Comparison of ENCODE assay signal across 9 mouse cellular contexts in genomic region chr12:71111331-71111730, GRCm38 (mm10). TPM values are rescaled to one million over a fixed set of nuclear protein-coding genes. Genes with fewer than 3 reads are reported as not detected.
A peak's percentile ranks its signal among the peaks of the same experiment; 100 is the strongest.
DNase-seq lines count a peak whose midpoint lies in the region; ATAC-seq lines count a peak whose summit lies in the region.
"Had no signal": no experiment of that assay in that cellular context is flagged by ENCODE, and none has a peak within 500 bp of the region (broad histone marks: within the 10 kb centered on the region; RNA-seq: fewer than 3 reads in every experiment).

Tomm20l (plus strand) TSS chr12:71111428.

- 0 out of 2 replicates have a peak within 1 kb of the TSS, but pooled peaks have one; percentile 6 for H3K9ac ChIP-seq in embryonic facial prominence, embryonic 12.5 days
- H3K9ac ChIP-seq in limb, embryonic 12.5 days (replicated peaks) = peak within 1 kb of the TSS; percentile 40

- H3K27me3 ChIP-seq in embryonic facial prominence, embryonic 12.5 days = peaks cover 9% of the 10 kb centered on the region; the same call in 1 of the 2 replicates
- H3K27me3 ChIP-seq in hindbrain, embryonic 10.5 days (ENCODE audit: insufficient read depth, poor library complexity, severe bottlenecking) = peaks cover 22% of the 10 kb centered on the region
- H3K27me3 ChIP-seq in limb, embryonic 12.5 days = peaks cover 8% of the 10 kb centered on the region
- H3K27me3 ChIP-seq in midbrain, embryonic 10.5 days (ENCODE audit: low read depth, poor library complexity, severe bottlenecking) = peaks cover 16% of the 10 kb centered on the region
- H3K27me3 ChIP-seq: Patski had no signal

- H3K36me3 ChIP-seq in embryonic facial prominence, embryonic 12.5 days = no peaks in the 10 kb centered on the region
- H3K36me3 ChIP-seq in hindbrain, embryonic 10.5 days = no peaks in the 10 kb centered on the region
- no peaks in the 10 kb centered on the region for H3K36me3 ChIP-seq in limb, embryonic 12.5 days
- no peaks in the 10 kb centered on the region for H3K36me3 ChIP-seq in midbrain, embryonic 10.5 days

- peak within 1 kb of the TSS; percentile 24; the same call in 1 of the 2 replicates for H3K4me3 ChIP-seq in embryonic facial prominence, embryonic 12.5 days
- peak within 1 kb of the TSS; percentile 43 for H3K4me3 ChIP-seq in hindbrain, embryonic 10.5 days
- peak within 1 kb of the TSS; percentile 32 for H3K4me3 ChIP-seq in limb, embryonic 12.5 days (replicated peaks)
- H3K4me3 ChIP-seq in midbrain, embryonic 10.5 days = peak within 1 kb of the TSS; percentile 44

- WGBS in embryonic facial prominence, embryonic 12.5 days = 6% methylated on average over 33 of the region's 33 CpGs
- 7% methylated on average over 33 of the region's 33 CpGs for WGBS in hindbrain, embryonic 10.5 days
- WGBS in limb, embryonic 12.5 days = 8% methylated on average over 33 of the region's 33 CpGs
- WGBS in midbrain, embryonic 10.5 days = 10% methylated on average over 33 of the region's 33 CpGs

- H3K27ac ChIP-seq in embryonic facial prominence, embryonic 12.5 days = no peak within 1 kb of the TSS
- 0 out of 2 replicates have a peak within 1 kb of the TSS, but pooled peaks have one; percentile 14 for H3K27ac ChIP-seq in hindbrain, embryonic 10.5 days
- no peak within 1 kb of the TSS for H3K27ac ChIP-seq in limb, embryonic 12.5 days
- no peak within 1 kb of the TSS; the same call in 1 of the 2 replicates for H3K27ac ChIP-seq in midbrain, embryonic 10.5 days (replicated peaks)

- H3K4me1 ChIP-seq in embryonic facial prominence, embryonic 12.5 days = peaks cover 5% of the 10 kb centered on the region; the same call in 1 of the 2 replicates
- H3K4me1 ChIP-seq in hindbrain, embryonic 10.5 days (replicated peaks) = peaks cover 16% of the 10 kb centered on the region
- H3K4me1 ChIP-seq in limb, embryonic 12.5 days (replicated peaks) = peaks cover 11% of the 10 kb centered on the region
- H3K4me1 ChIP-seq in midbrain, embryonic 10.5 days = peaks cover 15% of the 10 kb centered on the region

- peak within 1 kb of the TSS; percentile 44 for H3K4me2 ChIP-seq in embryonic facial prominence, embryonic 12.5 days (replicated peaks)
- peak within 1 kb of the TSS; percentile 60 for H3K4me2 ChIP-seq in limb, embryonic 12.5 days

- peak; percentile 10 for DNase-seq in thymus, postnatal 14 days
- DNase-seq in thymus, postnatal 10 days (ENCODE audit: low spot score in 2 of 2) = no peak
- peak; percentile 32 for DNase-seq in hindbrain, embryonic 10.5 days (ENCODE audit: low spot score)
- DNase-seq in midbrain, embryonic 10.5 days (ENCODE audit: low spot score) = peak; percentile 34
- peak; percentile 52 for DNase-seq in urinary bladder, postnatal 14 days (ENCODE audit: low spot score)

- no peaks in the 10 kb centered on the region for H3K9me3 ChIP-seq in embryonic facial prominence, embryonic 12.5 days
- H3K9me3 ChIP-seq in hindbrain, embryonic 10.5 days = no peaks in the 10 kb centered on the region
- H3K9me3 ChIP-seq in limb, embryonic 12.5 days = no peaks in the 10 kb centered on the region
- H3K9me3 ChIP-seq in midbrain, embryonic 10.5 days (replicated peaks) = no peaks in the 10 kb centered on the region

- ATAC-seq in embryonic facial prominence, embryonic 12.5 days (ENCODE audit: insufficient number of reproducible peaks, insufficient read depth, low FRiP score, low TSS enrichment) = no peak
- no peak for ATAC-seq in limb, embryonic 12.5 days (ENCODE audit: insufficient number of reproducible peaks, insufficient read depth, low FRiP score, low TSS enrichment, low read depth)
- no peak for ATAC-seq in inflammation-experienced regulatory T-cells, adult 6 months
- ATAC-seq: Patski had no signal

RNA-seq across cellular contexts. Expression of gene Tomm20l, which starts in this region (rescaled TPM):
- not detected in 2 replicates for polyA plus RNA-seq in embryonic facial prominence, embryonic 12.5 days (2016; fragmentation: Nextera tagmentation; extraction: Ambion mirVana)
- not detected in 2 replicates for polyA plus RNA-seq in hindbrain, embryonic 10.5 days (2016; fragmentation: Nextera tagmentation; extraction: Ambion mirVana)
- polyA plus RNA-seq in limb, embryonic 12.5 days (2016; fragmentation: Nextera tagmentation; extraction: Ambion mirVana) = not detected in 2 replicates
- polyA plus RNA-seq in midbrain, embryonic 10.5 days (2016; fragmentation: Nextera tagmentation; extraction: Ambion mirVana) = not detected in 2 replicates
- not detected for polyA plus RNA-seq in inflammation-experienced regulatory T-cells, adult 6 months (2017; shearing (Covaris generic))
- polyA plus RNA-seq: Patski had no signal

Comparison
In these comparisons a context has a peak if more than half of its experiments do, and no peak if none do; other contexts are left out.
1. DNase-seq: peak in thymus, postnatal 14 days (single experiment) and urinary bladder, postnatal 14 days (single experiment); none in thymus, postnatal 10 days (0 of 2).
2. Peak in DNase-seq, H3K4me3 ChIP-seq and H3K27ac ChIP-seq in hindbrain, embryonic 10.5 days; RNA of the gene not detected or under 1 TPM.
3. Peak in DNase-seq and H3K4me3 ChIP-seq in midbrain, embryonic 10.5 days; RNA of the gene not detected or under 1 TPM.
4. Peak in every context shown above with its lines, with median percentiles within 50 percentile points of each other: H3K4me3 ChIP-seq.